Mouse (Mus musculus) T-cell, adult 2 months (primary cell): ENCODE data around the gene Tor1b.

Experiments
- DNase-seq: peaks from one replicate; pipeline ENCODE4 v3.0.0; 2022; ENCODE audit warnings: low spot score

The Tor1b gene

GRCm38 (mm10) chr2:30990221-30990620, 37.5 kb downstream of the Tor1b start:
- DNase-seq = no peak

GRCm38 (mm10) chr2:30994853-30995252, 42.1 kb downstream of the Tor1b start:
- no peak for DNase-seq

GRCm38 (mm10) chr2:30995432-30995996, 42.8 kb downstream of the Tor1b start:
- DNase-seq = peak; percentile 27

GRCm38 (mm10) chr2:30998443-30999260, 45.9 kb downstream of the Tor1b start:
- no peak for DNase-seq

- DNase-seq = no peak
These were observed 50.1 kb downstream of the Tor1b start for GRCm38 (mm10) chr2:31002857-31003256.

GRCm38 (mm10) chr2:31005453-31005852, 52.7 kb downstream of the Tor1b start:
- no peak for DNase-seq

GRCm38 (mm10) chr2:31006434-31006833, 53.7 kb downstream of the Tor1b start:
- peak; percentile 33 for DNase-seq

- DNase-seq = no peak
These were observed 54.4 kb downstream of the Tor1b start for GRCm38 (mm10) chr2:31007208-31007607.
